Mouse (Mus musculus) embryonic fibroblast, embryonic 13.5 days (primary cell): ENCODE measurements around the gene Ppm1b.

Source experiments
- CTCF ChIP-seq: IDR thresholded peaks from 2 replicates; pipeline ENCODE4 v1.5.1; 2011; ENCODE audit warnings: mild to moderate bottlenecking, control low read depth, low read length, moderate library complexity, borderline replicate concordance; ENCODE audit not compliant: insufficient read depth
- POLR2A ChIP-seq: IDR thresholded peaks from 2 replicates; pipeline ENCODE4 v1.6.1; 2011; ENCODE audit warnings: low read depth, mild to moderate bottlenecking, control low read depth, low read length, moderate library complexity

- TF ChIP-seq CTCF (no peak), POLR2A (no peak)
These were observed 29.8 kb downstream of the Ppm1b start for GRCm38 (mm10) chr17:84986368-84986767.
